Mouse (Mus musculus) ES-E14 (cell line): ENCODE data around the gene Mrps7.

Source experiments
- CHD2 ChIP-seq: IDR thresholded peaks from 2 replicates; pipeline ENCODE4 v1.6.1; 2014; ENCODE audit warnings: mild to moderate bottlenecking, low read depth, low read length, inconsistent platforms
- HCFC1 ChIP-seq: IDR thresholded peaks from 2 replicates; pipeline ENCODE4 v1.6.1; 2012; ENCODE audit warnings: low read length, inconsistent platforms, borderline replicate concordance; ENCODE audit not compliant: insufficient read depth
- MAFK ChIP-seq: IDR thresholded peaks from 2 replicates; pipeline ENCODE4 v1.6.1; 2014; ENCODE audit warnings: mild to moderate bottlenecking, low read depth, low read length, inconsistent platforms; ENCODE audit not compliant: insufficient read depth
- ZC3H11A ChIP-seq: IDR thresholded peaks from 2 replicates; pipeline ENCODE4 v1.6.1; 2012; ENCODE audit warnings: low read depth, mild to moderate bottlenecking, inconsistent platforms, low read length, borderline replicate concordance
- ZNF384 ChIP-seq: IDR thresholded peaks from 2 replicates; pipeline ENCODE4 v1.6.1; 2012; ENCODE audit warnings: low read depth, low read length, inconsistent platforms

GRCm38 (mm10) chr11:115636960-115637359, 33.2 kb downstream of the Mrps7 start:
- TF ChIP-seq CHD2 (no peak), HCFC1 (no peak), ZC3H11A (no peak), ZNF384 (no peak), MAFK (no peak)
